Mouse (Mus musculus): ENCODE data around the gene Blvrb.

DNA sequence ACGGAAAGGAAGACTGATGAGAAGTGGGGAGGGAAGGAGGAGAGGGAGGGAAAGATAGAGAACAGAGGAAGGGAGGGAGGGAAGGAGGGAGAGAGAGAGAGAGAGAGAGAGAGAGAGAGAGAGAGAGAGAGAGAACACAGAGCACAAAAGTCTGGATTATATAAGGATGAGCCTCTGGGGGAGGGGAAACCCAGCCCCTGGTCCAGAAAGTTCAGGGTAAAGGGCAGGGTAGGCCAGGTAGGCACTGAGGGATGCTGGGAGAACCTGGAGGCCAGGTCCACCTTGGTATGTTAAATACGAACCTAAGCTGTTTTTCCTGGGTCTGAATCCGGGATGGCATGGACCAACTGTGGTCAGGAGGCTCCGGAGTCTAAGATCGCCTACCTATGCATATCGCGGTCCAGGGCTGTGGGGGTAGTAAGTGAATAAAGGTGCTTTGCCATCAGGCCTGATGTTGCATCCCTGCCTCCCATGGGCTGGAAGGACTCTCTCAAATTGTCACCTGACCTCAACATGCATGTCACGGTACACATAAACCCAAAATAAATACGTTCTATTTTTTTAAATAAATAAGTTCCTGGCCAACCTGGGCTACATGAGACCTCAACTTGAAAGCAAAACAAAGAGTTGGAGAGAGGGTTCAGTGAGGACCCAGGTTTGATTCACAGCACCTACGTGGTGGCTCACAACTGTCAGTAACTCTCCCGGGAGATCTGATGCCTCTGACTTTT lies 23.8 kb downstream of the Blvrb start:
- no peak for TF ChIP-seq CTCF (IDR thresholded peaks at IDR 0.05; ENCODE audit: low read depth, low read length)
- no peak for TF ChIP-seq POLR2A (IDR thresholded peaks at IDR 0.05; ENCODE audit: borderline replicate concordance, low read depth, low read length)
